In genomic region chr8:120201351-120201750, GRCm38 (mm10) we compare ENCODE assay signal across 23 mouse cellular contexts. TPM values are rescaled to one million over a fixed set of nuclear protein-coding genes. Genes with fewer than 3 reads are reported as not detected.
"Had no signal": no experiment of that assay in that cellular context is flagged by ENCODE, and none has a peak within 500 bp of the region (broad histone marks: within the 10 kb centered on the region; RNA-seq: fewer than 3 reads in every experiment).

No protein-coding gene starts in this region.

- DNase-seq: lung, adult 18-20 months; lung, postnatal 14 days; lung, postnatal 36 days; midbrain, embryonic 14.5 days; retina, postnatal 1 day; right cerebral cortex, adult 18-20 months; right cerebral cortex, postnatal 25 days; right cerebral cortex, postnatal 4 days; spleen, adult 18-20 months had no signal

- H3K9ac ChIP-seq: liver, embryonic 12.5 days; liver, embryonic 14.5 days; lung, embryonic 15.5 days; neural tube, embryonic 13.5 days; neural tube, embryonic 15.5 days had no signal

- H3K27me3 ChIP-seq: lung, embryonic 15.5 days; neural tube, embryonic 13.5 days; neural tube, embryonic 15.5 days had no signal

- H3K4me2 ChIP-seq: liver, embryonic 12.5 days; lung, embryonic 15.5 days; midbrain, embryonic 11.5 days; neural tube, embryonic 13.5 days; neural tube, embryonic 15.5 days had no signal

- H3K27ac ChIP-seq: liver, embryonic 12.5 days; liver, embryonic 14.5 days; lung, embryonic 15.5 days; macrophage; neural tube, embryonic 13.5 days; neural tube, embryonic 15.5 days had no signal

- H3K36me3 ChIP-seq: liver, embryonic 12.5 days; lung, embryonic 15.5 days; neural tube, embryonic 13.5 days; neural tube, embryonic 15.5 days had no signal

- ATAC-seq: liver, embryonic 12.5 days; midbrain, embryonic 16.5 days had no signal

- H3K4me3 ChIP-seq: liver, embryonic 12.5 days; lung, embryonic 15.5 days; megakaryocyte, embryonic 14.5 days; myocyte; neural tube, embryonic 13.5 days; neural tube, embryonic 15.5 days had no signal

- H3K9me3 ChIP-seq: neural tube, embryonic 13.5 days; neural tube, embryonic 15.5 days had no signal

RNA-seq across cellular contexts. Expression of gene Fam92b, which starts 24.1 kb away (rescaled TPM):
- total RNA-seq: megakaryocyte progenitor cell, adult 5-6 weeks had no signal
- polyA plus RNA-seq: liver, embryonic 12.5 days; liver, embryonic 14.5 days; liver, embryonic 16.5 days; macrophage; myocyte; small intestine, adult 2 months; urinary bladder, adult 2 months had no signal
